Mouse (Mus musculus) megakaryocyte-erythroid progenitor cell, adult 5-6 weeks (primary cell): Measurements from ENCODE around the gene Tbcel. TPM values are rescaled to one million over a fixed set of nuclear protein-coding genes. Genes with fewer than 3 reads are reported as not detected.

ENCODE experiments used
- ATAC-seq: replicated peaks from 2 replicates; pipeline ENCODE4 v1.8.0; 2016; ENCODE audit warnings: mild to moderate bottlenecking, inconsistent platforms; ENCODE audit not compliant: severe bottlenecking, poor library complexity, low FRiP score, low TSS enrichment
- total RNA-seq, 2 experiments: library from RNA; stranded (forward) in 1 of 2; stranded (reverse) in 1 of 2; fragments of 200-1000, 215-1000 nt in 1 of 2; fragments of >200 nt in 1 of 2; fragmentation: Nextera tagmentation in 1 of 2; gene quantifications; 2 replicates each; pipeline ENCODE4 v1.2.3; 2014 to 2017

Tbcel gene
- total RNA-seq, 2 experiments from 2014 or later: 18.0 to 19.8 TPM

DNA sequence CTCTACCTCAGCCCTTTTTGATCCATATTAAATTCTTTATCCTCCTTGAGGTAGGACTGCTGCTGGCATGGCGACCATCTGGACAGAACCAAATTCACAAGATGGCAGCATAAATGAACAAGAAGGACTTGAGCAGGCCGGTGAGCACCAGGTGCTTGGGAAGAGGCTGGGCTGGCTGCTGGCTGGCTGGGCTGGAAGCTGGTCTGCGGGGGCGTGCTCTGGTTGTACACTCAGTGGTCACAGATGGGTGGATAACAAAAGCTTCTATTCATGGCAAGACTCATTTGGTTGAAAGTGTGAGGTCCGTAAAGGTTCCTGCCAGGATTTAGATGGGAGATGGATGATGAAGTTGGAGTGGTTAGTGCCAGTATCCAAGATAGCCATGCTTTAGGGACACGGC lies 106.1 kb downstream of the Tbcel start:
- ATAC-seq: no peak

DNA sequence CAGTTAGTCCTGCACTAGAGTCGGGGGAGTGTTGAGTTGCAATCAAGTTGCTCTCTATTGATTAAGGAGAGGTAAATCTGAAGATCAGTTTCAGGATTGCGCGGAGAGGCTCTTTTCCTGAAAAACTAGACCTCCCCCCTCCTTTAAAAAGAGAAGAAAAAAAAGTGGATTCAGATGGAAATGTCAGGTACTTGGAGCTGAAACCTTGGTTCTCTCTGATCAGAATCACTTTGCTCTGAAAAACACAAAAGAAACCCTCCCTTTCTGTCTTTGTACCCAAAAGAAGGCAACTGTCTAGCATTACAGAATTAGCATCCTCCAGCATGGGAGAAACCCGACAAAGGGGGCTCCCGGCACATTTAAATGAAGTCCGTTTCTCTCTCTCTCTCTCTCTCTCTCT lies 107.8 kb downstream of the Tbcel start, which contains the start of gene Tecta:
Tecta (minus strand) TSS at position 101 of the 400 bp plus-strand sequence.
- no peak for ATAC-seq

DNA sequence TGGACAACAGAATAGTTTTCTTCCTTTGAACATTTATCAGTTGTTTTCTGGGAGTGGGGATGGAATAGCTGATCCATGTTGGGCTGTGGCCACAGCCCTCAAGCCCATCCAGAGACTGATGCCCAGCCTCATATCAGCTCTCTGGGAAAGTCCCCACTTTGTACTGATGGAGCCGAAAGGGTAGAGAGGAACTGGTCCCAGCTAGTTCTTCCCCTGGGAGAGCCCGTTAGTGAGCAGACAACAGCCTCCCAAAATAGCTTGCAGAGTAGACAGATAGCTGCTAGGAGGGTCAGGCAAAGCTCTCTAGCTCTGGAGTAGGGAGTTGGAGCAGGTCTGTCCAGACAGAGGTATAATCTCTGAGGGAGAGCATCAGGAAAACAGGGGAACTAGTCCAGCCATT lies 111.5 kb downstream of the Tbcel start:
- ATAC-seq: no peak

DNA sequence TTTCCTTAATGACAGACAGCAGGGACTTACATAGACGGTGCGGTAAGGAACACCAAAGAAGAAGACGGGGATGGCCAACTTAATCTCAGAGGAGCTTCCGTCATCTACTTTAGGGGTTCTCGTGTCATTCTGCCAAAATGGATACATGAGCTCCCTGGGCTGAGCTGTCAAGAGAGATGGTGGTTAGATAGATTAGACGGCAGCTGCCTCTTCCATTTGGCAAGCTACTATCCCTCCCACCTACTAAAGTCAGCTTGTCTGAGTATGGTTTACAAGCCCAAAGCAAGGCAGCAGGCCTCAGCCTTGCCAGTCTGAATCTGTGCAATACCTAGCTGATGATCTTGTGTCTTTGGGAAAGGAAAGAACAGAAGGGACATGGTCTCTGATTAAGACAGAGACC lies 112.7 kb downstream of the Tbcel start:
- ATAC-seq: no peak

DNA sequence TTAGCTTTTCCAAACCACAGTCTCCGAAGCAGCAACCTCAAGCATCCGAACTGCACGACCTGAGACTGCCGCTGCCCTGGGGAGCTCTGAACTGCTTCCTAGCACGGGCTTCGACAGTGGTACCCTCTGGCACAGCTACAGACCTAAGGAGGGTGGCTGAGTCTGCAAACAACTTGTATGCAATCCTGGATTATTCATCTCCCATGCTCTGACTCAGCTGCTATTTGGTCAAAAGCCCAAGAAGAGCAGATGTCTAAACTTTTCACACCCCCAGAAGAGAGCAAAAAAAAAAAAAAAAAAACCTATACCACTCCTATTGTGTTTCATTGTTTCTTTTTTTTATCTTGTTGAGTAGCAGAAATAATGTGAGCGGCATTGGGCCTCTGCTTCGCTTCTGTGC lies 113.3 kb downstream of the Tbcel start:
- ATAC-seq: no peak

DNA sequence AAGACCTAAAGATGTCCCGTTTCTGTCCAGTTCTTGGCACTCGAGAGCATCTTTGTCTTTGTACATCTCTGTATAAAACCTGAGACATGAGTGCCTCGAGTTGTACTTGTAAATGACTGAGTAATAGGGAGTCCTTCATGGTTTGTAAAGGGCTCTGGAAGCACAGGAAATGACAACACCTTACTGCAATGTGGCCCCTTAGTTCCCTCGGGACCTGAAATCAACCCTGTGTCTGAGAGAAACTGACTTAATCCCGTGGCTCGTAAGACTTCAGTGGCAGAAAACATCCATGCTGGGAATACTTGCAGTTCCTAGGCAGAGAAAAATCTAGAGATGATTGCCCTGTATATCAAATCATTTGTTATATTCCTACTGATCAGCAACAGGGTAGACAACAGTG lies 114.7 kb downstream of the Tbcel start:
- no peak for ATAC-seq

DNA sequence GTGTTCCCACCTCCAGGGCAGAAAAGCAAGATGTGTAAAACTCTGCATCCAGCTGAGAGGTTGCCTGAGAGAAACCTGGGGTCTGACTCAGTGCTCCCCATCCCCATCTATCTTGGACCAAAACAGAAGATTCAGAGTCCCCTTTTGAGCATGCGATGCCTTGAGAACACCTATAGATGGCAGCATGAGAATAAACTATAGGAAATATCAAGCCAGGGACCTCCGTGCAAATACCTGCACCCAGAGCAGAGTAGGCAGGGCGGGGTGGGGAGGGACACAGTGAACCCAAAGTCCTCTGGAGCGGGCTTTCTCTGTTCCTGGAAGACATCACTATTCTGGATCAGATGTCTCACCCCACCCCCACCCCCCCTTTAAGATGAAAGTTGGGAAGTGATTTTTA lies 119.1 kb downstream of the Tbcel start:
- no peak for ATAC-seq

DNA sequence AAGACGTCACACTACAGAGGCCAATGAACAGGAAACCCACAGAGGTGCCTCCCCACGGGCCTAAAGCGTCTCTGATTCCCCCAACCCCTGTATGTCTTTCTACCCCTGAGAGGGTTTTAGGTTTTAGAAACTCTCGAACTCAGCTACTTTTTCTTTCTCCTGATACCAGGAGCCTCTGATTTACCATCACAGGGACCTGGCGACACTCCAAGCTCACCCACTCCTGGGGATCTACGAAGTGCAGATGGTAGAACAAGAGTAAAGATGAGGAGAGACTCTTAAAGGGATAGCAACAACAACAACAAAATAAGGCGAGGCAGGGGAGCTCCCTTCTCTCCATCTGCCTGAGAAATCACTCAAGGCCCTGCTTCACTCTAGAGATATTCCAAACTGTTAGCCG lies 120.6 kb downstream of the Tbcel start:
- no peak for ATAC-seq

DNA sequence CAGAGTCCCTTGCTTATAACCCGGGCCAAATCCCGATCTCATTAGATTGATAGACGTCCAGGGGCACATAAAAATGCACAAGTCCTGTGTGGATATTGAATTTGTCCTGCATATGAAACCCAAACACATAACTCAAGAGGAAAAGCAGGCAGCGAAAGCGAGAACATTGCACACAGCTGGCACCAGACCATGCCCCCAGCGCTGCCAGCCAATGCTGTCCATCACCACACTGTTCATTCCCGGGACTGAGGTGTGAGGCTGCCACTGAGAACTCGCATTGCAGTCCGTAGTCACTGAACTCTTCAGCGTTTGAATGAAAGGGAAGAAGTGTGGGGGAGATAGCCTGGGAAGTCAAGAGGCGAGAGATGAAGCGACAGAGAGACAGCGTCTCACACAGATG lies 122.0 kb downstream of the Tbcel start:
- ATAC-seq: no peak

DNA sequence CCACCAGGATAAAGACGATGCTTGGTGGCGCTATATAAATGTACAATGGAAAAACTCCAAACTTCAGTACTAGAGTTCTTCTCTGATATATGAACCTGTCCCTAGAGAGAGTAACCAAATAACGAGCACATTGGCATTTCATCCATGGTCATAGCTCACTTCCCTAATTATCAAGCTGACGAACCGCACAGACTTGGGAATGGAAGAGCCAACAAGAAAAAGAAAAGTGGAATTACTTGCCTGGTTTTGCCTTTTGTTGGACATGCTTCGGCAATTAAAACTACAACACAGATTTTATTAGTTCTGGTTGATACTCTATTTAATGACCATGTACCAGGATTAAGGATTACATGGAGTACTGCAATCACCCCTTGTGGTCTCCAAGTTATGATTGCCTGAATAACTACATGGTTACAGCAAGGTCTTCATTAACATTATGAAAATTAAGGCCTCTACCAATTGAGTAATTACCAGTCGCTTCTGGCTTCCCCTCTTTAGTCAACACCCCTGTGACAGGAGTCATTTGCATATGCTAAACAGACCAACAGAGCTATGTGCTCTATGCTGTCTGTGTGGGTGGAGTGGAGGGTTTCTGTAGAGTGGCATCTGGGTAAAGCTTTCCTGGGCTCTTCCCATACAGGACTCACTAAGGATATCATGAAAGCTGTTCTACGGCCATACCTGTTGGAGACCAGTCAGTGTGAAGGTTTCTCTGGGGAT lies 124.8 kb downstream of the Tbcel start:
- ATAC-seq: no peak

DNA sequence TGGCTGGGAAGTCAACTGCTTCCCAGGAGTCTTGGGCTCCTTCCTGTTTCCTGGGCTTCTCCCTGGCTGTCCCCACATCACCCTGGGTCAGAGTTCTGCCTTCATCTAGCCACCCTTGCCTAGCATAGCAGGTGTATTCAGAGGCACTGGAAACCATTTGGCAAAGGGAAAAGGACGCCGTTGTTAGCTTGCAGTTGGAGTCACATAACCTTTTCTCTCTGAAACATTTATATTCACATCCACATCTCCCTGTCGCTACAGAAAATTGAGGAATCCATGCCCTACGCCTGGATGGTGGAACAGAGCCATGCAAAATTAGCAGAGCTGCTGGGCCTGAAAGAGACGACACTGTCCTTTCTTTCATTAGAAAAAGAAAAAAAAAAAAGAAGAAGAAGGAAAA lies 125.5 kb downstream of the Tbcel start:
- ATAC-seq: no peak

DNA sequence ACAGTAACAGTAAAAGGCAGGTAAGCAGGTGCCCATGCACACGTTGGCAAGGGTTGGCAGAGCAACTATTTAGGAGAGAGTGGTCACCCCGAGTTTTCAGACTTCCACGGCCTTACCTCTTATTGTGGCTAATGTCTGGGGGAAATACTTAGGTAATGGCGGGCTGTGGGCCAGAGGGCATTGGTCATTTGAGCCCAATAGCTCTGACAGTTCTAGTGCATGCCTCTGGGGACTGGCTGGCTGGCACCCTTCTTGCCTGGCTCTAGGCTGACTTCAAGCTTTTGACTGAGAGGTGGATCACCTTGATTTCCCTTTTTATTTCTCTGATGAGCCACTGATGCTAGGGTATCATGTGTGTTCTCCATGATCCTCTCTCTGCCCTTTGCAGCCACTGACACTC lies 129.5 kb downstream of the Tbcel start:
- ATAC-seq: no peak

DNA sequence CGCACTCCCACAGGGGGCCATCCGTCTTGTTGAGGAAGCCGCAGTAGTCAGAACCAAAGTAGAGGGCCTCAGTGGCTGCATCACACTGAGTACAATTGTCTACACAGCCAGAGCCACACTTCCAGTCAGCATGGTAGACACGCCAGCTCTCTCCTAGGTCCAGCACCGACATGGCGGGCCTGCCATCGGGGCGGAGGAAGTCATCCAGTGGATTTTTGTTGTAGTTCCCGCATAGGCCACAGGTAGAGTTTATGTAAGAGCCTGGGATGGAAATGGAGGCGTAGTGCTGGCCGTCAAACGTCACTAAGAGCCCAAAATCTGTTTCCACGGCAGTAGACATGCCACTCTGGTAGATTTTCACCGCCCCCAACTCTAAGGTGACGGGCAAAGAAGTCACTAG lies 130.0 kb downstream of the Tbcel start:
- ATAC-seq: no peak

DNA sequence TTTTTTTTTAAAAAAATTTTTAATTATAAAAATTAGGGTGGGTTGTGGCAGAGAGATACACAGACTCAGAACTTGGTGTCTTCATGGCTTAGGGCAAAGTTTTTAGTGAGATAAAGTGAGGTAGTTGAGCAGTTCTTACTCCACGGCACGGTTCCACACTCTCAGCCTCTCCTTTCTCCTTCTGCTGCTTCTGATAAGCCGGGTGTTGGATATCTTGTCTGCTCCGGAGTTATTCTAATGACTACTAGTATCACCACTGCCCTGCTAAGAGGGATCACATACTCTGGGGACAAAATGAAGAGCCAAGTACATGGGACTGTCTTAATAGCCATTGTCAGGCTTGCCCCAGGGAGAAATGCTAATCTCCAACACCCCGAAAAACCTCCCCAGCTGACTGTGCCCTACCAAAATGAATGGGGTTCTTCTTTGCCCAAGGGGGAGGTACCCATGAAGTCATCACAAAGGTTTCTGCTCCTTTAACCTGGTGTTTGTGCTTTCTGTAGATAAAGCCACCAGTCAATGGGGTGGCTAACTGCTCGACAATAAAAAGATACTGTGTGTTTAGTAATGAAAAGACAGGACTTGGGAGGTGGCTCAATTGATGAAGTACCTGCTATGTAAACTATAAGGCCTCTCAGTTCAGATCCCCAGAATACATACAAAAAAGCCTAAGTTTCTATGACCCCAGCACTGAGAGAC lies 135.8 kb downstream of the Tbcel start:
- peak; percentile 96 for ATAC-seq

Other genes with a start within 250 kb of the Tbcel start
- gene Sc5d, start 243.6 kb downstream of the Tbcel start, total RNA-seq (2014; fragmentation: Nextera tagmentation): 13.9 and 18.2 TPM in 2 replicates
- gene Sc5d, start 243.6 kb downstream of the Tbcel start, total RNA-seq (2017): 20.2 and 24.5 TPM in 2 replicates
- not detected in 2 replicates for gene Tecta, start 107.9 kb downstream of the Tbcel start, total RNA-seq (2014; fragmentation: Nextera tagmentation)
- not detected in 2 replicates for gene Tecta, start 107.9 kb downstream of the Tbcel start, total RNA-seq (2017)